Mouse (Mus musculus) cerebellum, adult 2 months (tissue): ENCODE measurements around the gene Mast3.

Experiments
- CTCF ChIP-seq: fragments of 200-500 bp; IDR thresholded peaks from 2 replicates; pipeline ENCODE4 v1.5.1; 2011; ENCODE audit warnings: low read depth, mild to moderate bottlenecking, control low read depth, low read length, moderate library complexity, borderline replicate concordance; ENCODE audit not compliant: insufficient read depth
- POLR2A ChIP-seq: fragments of 200-500 bp; IDR thresholded peaks from 2 replicates; pipeline ENCODE4 v1.6.1; 2011; ENCODE audit warnings: low read length, control low read depth, borderline replicate concordance; ENCODE audit not compliant: insufficient read depth

DNA sequence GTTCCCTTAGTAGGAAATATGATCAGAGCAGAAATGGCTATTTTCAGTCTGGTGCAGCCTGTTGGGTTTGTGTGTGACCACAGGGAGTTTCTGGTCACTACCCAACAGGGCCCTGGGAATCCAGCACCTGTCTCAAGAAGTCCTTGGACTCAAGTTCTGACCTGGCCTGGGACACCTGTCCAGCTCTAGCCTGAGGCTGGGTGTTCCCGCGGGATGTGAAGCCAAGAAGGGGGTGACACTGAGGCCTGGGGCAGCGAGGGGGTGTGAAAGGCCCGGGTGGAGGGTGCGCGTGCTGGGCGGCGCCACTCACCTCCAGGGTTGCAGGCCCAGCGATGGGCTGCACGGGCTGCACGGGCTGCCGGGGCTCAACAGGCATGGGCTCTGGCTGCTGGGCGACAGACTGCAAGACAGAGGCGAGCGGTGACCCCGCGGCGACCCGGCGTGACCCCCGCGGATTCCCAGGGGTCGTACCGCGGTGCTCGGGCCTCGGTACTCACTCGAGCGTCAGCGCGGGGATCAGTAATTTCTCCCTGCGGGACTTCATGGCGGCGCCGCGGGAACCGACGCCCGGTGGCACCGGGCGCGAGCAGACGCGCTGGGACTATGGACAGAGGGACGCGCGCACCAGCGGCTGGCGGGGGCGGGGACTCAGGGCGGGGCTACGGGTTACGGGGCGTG is 8.3 kb downstream of the Mast3 start:
- TF ChIP-seq CTCF: no peak
- TF ChIP-seq POLR2A: no peak
